Mouse (Mus musculus): Measurements from ENCODE around the gene Traf3ip2.

Traf3ip2 gene

DNA sequence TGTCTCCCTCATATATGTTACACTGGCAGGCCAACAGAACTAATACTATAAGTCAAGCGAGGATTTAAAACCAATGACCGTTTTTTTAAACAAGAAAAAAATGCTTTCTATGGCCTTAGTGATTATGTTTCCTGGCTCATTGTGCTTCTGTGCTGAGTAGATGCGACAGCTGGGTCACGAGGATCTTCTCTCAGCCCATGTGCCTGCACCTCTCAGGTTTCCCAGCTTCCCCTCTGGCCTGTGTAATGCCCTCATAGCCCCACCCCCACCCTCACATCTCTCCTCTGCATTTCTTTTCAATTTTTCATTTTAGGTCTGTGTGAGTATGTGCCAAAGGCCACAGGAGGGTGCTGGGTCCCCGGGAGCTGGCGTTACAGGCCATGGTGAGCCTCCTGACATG lies 20.6 kb downstream of the Traf3ip2 start:
- no peak for DNase-seq (ENCODE audit: low spot score)

DNA sequence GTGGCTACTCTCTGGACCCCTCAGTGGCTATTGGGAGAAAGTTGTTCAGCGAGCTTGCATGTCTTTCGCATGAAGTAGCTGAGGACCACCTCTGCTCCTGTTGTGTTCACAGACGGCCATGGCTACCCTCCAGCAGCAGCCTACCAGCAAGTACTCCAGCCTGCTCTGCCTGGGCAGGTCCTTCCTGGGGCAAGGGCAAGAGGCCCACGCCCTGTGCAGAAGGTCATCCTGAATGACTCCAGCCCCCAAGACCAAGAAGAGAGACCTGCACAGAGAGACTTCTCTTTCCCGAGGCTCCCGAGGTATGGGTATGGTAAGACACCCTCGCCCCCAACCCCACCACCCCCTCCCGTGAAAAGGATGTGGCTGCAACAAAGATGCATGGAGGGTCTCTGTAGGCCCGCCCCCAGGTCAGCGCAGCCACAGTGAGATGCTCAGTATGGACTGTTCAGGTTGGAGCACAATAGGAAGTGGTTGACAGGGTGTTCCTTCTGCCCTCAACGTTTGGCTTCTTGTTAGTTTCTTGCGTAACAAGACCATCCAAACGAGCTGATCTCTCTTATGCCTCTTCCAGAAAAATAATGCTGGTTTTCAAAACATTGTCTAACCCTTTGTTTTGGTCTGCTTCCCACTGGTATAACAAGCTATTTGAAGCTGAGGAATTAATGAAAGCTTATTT lies 21.8 kb downstream of the Traf3ip2 start:
- DNase-seq (ENCODE audit: low spot score), result no peak

DNA sequence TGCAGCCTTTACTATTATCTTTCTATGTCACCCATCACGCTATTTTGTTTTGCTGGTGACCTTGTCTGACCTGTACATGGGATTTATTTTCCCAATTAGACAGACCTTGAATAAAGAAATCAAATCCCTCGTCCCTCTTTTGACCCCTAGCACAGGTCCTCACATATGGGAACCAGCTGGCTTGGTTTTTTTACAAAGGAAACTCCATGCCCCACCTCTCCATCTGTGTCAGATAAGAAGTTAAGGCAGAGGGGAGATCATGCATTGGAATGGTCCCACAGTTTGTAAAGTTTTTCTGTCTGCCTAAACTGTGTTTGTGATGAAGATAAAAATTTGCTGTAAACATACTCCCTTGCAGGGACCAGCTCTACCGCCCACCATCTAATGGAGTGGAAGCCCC lies 26.1 kb downstream of the Traf3ip2 start:
- DNase-seq (ENCODE audit: low spot score), result no peak

DNA sequence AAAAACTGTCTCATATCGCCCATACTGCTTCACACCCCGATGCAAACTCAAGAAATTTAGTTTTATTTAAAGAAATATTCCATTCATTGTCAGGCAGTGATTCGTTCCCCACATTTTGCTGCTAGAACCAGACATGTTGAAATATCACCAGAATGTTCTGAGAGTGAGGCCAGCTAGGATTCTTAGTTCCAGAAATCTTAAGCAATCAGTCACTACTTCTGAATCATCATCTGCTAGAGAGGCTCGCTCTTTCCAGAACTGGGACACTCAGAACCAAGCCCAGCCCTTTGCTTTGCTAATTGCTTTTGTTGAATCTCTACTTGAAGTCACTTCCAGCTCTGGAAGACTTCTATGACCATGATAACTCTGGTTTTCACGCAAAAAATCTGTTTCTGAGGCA lies 27.0 kb downstream of the Traf3ip2 start:
- DNase-seq (ENCODE audit: low spot score), result peak; percentile 87

DNA sequence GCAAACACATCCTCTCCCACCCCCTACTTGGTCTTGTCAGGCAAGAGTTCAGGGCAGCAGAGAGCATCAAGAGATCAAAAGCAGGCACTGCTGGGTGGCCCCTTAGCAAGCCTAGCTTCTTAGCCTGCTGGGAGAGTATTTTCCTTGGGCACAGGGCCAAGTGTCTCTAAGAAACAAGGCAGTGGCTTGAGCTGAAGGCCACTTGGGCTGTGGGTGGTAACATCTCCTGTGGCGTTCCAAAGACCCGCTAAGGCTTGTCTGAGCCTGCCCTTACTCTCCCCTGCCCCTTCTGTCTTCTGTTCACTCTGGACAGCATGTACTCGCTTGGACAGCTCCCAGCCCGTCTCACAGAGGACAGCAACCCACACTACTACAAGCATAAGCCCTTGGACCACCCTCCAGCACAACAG lies 28.1 kb downstream of the Traf3ip2 start:
- peak; percentile 64 for DNase-seq (ENCODE audit: low spot score)

DNA sequence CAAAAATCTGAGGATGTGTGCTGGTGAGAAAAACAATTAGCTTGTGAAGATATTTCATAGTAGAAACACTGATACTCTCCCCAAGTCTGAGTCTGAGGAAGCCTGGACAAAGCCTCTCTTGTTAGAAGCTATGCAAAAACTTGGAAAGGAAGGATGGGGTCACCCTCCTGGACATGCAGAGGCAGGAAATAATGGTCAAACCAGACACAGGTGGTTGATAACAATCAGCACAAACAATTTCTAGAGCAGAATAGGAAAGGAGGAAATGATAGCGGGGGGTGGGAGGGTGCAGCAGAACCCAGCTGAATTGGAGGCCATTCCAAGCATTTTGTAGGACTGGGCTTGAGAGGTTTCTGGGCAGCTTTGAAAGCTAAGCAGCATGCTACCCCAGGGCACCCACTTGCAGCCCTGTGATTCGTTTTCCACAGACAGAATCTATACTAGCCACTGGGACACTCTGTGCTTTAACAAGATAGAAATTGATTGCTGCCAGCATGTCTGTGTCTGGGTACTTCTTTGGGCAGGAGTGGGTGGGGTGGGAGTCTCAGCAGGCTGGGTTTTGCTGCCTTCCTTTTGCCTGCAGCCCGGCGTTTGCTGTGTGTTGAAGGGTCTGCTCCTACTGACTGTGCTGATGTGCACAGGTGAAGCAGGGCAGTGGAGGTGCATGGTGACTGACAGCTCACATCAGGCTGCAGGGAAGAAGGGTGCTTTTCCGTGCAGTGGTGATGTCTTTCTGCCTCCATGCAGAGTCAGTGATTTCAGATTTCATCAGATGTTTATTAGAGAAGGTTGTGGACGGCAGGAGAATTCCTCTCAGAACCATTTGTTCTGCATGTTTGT lies 33.3 kb downstream of the Traf3ip2 start:
- no peak for DNase-seq (ENCODE audit: low spot score)

DNA sequence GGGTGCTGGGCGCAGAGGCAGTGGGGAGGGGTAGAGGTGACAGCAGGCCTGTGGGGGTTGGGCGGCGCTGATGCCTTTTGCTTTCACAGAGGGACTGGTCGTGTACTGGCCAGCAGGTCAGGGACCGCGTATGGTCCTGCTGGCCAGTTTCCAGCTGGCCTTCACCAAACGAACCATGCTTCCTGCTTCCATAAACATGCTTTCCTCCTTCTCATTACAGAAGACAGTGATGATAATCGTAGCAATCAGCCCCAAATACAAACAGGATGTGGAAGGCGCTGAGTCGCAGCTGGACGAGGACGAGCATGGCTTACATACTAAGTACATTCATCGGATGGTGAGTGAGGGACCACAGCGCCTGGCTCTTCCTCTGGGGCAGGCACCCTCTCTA lies 33.9 kb downstream of the Traf3ip2 start:
- DNase-seq (ENCODE audit: low spot score), result no peak

DNA sequence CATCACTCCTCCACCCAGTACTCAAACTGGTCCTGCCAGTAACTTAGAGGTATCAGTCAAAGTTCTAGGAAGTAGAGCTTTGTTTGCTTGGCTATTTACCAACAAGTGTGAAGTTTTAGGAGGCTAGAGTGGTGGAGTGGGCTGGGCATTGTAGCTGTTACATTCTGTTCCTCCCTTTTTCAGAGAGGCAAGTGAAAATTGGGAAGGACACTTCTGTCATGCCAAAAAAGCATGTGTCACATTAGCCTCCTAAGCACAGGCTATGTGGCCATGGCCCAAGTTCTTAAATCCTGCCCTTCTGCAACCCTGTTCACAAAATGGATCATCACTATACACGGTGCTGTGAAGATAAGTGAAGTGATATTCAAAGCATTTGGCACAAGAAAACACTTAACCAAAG lies 34.4 kb downstream of the Traf3ip2 start:
- no peak for DNase-seq (ENCODE audit: low spot score)

DNA sequence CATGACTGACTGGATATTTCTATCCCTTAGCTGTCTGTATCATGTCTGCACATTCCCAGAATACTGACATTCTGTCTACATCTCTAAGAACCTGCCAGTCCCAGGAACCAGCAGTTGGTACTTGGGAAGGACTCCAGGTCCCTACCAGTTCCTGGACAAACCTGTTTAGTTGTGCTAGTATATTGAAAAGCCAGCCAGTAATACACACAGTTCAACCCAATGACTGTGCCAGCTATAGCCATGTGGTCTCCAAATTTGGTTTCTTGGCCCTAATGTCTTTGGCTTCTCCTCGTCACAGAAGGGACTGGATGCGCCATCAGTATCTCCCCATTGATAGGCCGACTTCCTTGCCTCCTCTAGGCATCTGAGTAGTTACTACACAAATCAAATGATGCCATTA lies 35.5 kb downstream of the Traf3ip2 start:
- DNase-seq (ENCODE audit: low spot score), result no peak

DNA sequence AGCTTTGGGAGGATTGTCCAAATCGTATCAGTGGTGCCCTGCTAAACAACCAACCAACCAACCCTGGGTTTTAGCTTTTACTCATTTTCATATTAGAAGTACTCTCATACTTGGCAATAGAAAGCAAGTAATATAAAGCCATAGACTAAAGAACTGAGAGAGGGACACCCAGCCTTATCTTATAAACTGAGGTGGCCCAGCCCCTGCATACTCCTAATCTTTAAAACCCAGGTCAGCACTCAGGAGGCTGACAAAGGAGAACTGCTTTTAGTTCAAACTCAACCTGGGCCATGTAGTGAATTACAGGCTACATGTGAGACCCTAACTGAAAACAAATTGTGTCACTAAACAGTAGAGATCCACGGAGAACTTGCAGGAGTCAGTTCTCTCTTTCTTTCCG lies 36.8 kb downstream of the Traf3ip2 start:
- DNase-seq (ENCODE audit: low spot score), result no peak

DNA sequence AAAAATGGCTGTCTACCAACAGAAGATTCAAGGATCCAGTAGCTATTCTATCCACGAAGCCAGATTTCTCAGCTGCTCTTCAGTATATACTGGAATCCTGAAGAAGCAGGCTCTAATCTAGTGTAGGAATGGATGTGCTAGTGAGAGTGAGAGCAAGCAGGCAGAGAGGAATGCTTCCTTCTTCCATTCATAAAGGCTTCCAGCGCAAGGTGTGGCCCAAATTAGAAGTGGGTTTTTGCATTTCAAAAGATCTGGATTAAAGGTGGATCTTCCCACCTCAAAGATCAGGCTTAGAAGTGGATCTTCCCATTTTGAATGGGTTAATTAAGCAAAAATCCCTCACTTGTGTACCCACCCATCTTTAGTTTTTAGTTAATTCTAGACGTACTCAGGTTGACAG lies 37.6 kb downstream of the Traf3ip2 start:
- no peak for DNase-seq (ENCODE audit: low spot score)

DNA sequence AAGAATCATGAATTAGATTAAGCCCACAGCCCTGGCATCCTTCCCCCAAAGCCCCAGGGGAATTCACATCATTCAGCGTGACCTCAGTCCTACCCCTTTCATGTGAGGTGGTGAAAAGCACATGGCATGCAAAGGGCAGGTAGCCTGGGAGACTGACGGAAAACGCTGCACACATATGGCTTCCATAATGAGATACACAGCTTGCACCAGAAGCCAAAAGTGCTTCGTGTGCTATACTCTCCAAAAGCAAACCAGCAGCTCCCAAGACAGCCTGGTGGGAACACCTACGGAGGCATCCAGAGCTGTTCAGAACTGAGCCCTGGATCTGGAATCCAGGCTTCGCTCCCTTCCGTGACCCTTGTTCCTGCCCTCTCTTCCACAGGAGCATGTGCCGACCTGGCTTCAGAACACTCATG lies 41.3 kb downstream of the Traf3ip2 start:
- no peak for DNase-seq (ENCODE audit: low spot score)

DNA sequence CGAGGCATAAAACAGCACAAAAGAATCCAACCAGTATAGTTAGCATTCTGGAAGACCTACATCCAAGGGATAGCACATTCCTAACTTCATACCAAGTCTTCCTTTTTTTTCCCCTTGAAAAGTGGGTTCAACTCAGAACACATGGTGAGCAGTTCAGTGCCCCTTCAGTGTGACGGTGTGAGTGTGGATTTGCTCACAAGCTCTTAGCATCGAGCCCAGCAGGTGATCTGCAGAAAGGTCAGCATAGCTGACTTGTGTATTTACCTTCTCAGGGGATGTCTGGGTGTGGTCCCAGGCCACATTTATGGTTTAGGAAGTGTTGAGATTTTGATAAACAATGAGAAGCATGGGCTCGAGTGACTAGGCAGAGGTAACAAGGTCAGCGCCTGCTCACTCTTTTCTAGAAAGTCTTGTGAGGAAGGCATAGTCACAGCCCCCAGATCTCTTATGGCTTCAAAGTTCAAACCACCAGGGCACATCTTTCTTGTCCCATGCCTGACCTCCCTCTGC lies 46.2 kb downstream of the Traf3ip2 start:
- no peak for DNase-seq (ENCODE audit: low spot score)

DNA sequence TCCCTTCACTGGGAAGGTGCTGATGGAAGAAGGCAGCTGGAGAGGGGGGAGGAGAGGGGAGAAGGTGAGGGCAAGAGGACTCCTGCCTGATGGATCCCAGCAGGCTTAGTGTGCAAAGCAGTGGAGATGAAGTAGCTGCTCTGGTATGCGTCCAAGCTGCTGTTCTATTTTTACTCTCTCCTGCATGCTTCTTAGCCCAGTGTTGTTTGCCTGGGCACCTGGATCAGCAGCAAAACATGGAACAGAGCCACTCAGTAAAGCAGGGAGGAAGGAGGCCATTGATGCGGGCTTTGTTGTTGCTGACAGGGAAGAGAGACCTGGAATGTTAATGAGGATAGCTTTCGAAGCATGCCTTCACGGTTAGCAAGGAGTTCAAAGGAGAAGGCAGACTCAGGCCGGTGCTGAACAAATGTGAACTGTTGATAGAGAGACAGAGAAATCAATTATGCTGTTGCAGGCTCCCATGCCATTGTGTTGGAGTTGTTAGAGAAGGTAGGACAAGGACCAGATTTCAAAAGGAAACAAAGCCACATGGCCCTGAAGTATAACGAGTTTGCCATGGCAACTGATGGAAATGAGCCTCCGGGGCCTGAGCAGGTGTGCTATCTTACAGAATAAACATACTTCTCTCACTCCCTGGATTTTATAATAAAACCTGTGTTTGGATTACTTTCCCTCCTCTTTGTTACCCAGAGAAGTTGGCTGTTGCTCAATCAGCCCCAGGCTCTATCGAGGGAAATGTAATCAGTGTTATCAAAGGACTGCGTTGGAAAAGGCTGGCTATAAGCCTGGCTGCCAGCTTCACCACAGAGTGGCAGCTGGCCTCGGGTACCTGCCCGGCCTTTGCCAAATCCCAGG lies 46.9 kb downstream of the Traf3ip2 start:
- peak; percentile 35 for DNase-seq (ENCODE audit: low spot score)

DNA sequence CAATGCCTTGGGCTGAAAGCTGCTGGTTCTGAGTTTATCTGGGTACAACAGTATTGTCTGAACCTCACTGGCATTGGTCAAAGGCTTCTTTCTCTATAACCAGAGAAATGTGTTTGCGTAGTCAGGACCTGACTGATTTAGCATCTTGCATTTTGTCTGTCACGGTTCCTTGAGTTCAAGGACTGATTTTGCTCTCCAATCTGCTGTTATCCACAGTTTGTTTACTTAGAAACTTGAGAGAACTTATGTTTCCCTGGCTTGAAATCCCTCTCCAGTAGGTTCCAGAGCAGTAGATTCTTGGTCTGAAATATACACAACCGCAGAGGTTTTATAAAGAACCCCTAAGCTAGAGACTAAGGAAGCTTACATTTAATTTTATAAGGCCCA lies 47.5 kb downstream of the Traf3ip2 start:
- no peak for DNase-seq (ENCODE audit: low spot score)

DNA sequence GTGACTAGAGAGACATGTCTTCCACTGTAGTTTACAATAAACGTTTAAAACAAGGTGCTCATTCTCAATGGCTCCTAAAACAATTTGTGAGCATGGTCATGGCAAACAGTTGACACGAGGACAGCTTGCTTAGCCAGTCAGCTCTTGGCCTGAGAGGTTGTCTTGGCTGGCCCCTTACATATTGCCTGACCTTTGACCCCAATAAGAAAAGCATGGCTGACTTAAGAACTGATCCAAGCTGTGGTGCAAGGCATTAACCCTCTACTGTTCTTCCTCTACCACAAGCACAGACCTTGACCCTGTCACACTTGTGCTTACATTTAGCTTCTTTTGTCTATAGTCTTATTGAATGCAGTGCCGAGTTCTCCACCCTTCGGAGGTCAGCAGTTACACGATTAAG lies 48.0 kb downstream of the Traf3ip2 start:
- DNase-seq (ENCODE audit: low spot score), result peak; percentile 72

DNA sequence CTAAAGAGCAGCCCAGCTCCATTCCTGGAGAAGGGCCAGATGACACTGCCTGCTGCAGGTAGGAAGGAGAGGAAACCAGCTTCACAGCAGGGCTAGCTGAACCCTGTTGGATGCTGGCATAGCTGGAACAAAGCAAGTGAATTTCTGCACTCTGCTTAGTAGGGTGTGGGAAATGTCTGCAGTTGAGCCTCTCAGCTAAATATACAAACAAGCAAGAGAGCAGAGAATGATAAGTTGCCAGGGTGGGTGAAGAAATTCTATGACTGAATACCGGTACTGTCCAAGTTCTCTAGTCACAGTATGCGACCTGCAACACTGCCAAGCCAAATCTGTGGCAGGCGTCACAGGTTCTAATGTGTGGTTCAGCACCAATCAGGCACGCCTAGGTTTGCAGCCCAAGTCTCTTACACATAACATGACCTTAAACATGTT lies 52.4 kb downstream of the Traf3ip2 start:
- peak; percentile 81 for DNase-seq (ENCODE audit: low spot score)

DNA sequence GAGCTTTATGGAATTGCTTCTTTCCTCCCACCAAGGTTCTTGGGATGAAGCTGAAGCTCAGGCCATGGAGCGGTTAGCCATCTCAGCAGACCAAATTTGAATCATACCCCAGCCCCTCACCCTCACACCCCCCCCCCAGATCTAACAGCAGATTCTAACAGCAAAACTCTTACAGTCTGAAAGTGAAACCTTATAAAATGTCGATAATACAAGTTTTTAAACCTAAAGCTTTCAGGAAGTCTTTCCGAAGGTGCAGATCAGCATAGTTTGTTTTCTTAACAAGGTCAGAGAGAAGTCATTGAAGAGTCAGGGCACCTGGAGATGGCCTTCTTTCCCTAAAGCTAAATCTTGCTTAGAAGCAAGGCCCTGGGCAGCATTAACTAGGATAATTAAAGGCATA lies 53.3 kb downstream of the Traf3ip2 start:
- no peak for DNase-seq (ENCODE audit: low spot score)

DNA sequence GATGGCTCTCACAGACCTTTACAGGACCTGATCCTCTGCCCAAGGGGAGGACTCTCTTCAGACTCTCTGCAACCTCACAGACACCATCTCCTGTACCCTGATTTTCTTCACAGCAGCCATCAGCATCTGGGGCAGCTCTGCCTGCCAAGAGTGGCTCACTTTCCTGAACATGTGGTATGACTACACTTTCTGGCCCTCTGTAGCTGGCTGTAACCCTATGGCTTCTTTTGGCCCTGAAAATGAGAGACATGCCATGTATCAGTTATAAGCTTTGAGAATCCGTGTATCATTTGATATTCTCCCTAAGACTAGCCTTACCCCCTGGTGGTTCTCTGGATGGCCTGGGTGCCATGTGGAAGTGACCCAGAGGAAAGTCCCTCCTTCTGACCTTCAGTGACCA lies 58.7 kb downstream of the Traf3ip2 start:
- no peak for DNase-seq (ENCODE audit: low spot score)

DNA sequence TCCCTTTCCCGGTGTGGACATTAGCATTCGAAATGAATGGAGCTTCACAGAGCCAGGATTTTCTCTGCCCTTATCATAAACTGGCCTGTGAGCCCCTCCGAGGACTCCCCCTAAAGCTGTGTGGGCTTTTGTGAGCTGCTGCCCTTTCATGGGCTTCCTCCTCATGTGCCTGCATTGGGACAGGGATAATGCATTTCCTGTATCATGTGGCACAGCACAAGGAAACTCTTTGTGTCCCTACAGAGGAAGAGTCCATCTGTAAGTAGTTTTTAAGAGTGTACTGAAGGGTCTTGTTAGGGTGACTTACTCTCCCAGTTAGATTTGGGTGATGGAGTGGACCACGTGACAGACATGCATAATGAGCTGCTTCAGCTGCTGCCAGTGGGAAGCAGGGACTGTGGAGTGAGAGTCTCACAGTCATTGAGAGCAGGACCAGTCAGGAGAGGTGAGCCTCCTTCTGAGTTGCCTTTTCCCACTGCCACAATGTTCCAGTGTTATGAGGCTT lies 59.9 kb downstream of the Traf3ip2 start:
- no peak for DNase-seq (ENCODE audit: low spot score)

DNA sequence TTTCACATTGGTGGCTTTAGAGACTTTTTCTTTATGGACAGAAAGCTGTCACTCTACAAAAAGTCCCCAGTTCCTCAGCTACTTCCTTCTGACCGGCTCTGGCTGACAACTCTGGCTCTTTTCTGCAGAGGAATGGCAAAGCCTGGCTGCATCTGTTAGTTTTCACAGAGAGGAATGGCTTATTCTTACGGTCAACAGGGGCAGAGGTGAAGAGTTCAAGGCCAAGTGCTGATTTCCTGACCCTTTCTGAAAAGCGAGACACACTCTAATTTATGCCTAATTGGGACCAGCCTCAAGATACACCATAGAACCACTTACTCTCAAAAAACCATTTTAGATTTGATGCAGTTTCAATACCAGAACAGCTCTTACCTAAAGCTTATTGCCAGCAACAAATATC lies 61.4 kb downstream of the Traf3ip2 start:
- DNase-seq (ENCODE audit: low spot score), result no peak

DNA sequence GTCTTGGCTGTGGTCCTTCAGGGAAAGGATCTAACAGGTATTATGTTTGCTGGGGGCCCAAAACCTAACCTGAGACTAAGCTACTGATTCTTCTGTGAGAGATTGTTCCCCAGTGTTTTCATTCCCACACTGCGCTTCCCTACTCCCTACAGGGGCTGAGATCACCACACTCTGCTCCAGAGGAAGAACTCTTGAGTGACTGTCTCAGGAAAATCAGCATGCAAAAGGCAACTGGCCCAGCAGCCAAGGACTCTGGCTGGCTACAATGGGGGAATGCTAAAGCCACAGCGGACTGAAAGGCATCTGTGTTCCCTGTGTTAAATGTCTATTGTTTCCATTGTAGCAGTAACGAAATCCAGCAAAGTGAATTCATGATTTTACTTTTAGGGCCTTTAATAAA lies 62.0 kb downstream of the Traf3ip2 start:
- DNase-seq (ENCODE audit: low spot score), result no peak

Measured in adipocyte (in vitro differentiated cells).